Mouse (Mus musculus) liver, adult 2 months (tissue): ENCODE results near the gene Adra1d. TPM values are rescaled to one million over a fixed set of nuclear protein-coding genes. Genes with fewer than 3 reads are reported as not detected.

Experiments
- DNase-seq: peaks from one replicate; pipeline ENCODE4 v3.0.0-alpha.2; 2011; ENCODE audit warnings: low read depth, low spot score; ENCODE audit errors: extremely low read depth
- H3K27ac ChIP-seq: fragments of 200-500 bp; replicated peaks from 2 replicates; pipeline ENCODE4 v1.5.1; 2012; ENCODE audit warnings: low read depth, mild to moderate bottlenecking, control low read depth, inconsistent platforms, low read length; ENCODE audit not compliant: insufficient read depth
- H3K27me3 ChIP-seq: fragments of 200-500 bp; 2 replicates; pipeline ENCODE4 v1.6.1; 2012; ENCODE audit warnings: mild to moderate bottlenecking, moderate library complexity, low read length, inconsistent platforms; ENCODE audit not compliant: control insufficient read depth, insufficient read depth
- H3K36me3 ChIP-seq: fragments of 200-500 bp; 2 replicates; pipeline ENCODE4 v1.6.1; 2012; ENCODE audit warnings: low read length, inconsistent platforms; ENCODE audit not compliant: control insufficient read depth, insufficient read depth
- H3K4me1 ChIP-seq: fragments of 200-500 bp; 2 replicates; pipeline ENCODE4 v1.6.1; 2011; ENCODE audit warnings: low read length; ENCODE audit not compliant: control insufficient read depth, insufficient read depth
- H3K4me3 ChIP-seq: fragments of 200-500 bp; 2 replicates; pipeline ENCODE4 v1.5.1; 2011; ENCODE audit warnings: low read depth, mild to moderate bottlenecking, control low read depth, low read length, moderate library complexity; ENCODE audit not compliant: insufficient read depth
- H3K79me2 ChIP-seq: fragments of 200-500 bp; 2 replicates; pipeline ENCODE4 v1.6.1; 2012; ENCODE audit warnings: inconsistent platforms, mild to moderate bottlenecking, low read length, moderate library complexity; ENCODE audit not compliant: control insufficient read depth, insufficient read depth
- H3K9ac ChIP-seq: fragments of 200-500 bp; 2 replicates; pipeline ENCODE4 v1.6.1; 2012; ENCODE audit warnings: low read depth, mild to moderate bottlenecking, control low read depth, inconsistent platforms, low read length
- CTCF ChIP-seq: fragments of 200-500 bp; IDR thresholded peaks from 2 replicates; pipeline ENCODE4 v1.5.1; 2011; ENCODE audit warnings: low read depth, low read length, control low read depth
- POLR2A ChIP-seq: fragments of 200-500 bp; IDR thresholded peaks from 2 replicates; pipeline ENCODE4 v1.6.1; 2011; ENCODE audit warnings: low read length, control low read depth; ENCODE audit not compliant: insufficient read depth; ENCODE audit errors: extremely low read depth
- WGBS: fragments of 180-500 bp; shearing (Covaris S2); methylation state at CpG from one replicate; pipeline ENCODE4 v1.1.7; 2018; 5-methylcytosine and 5-hydroxymethylcytosine counted together
- polyA plus RNA-seq: library from polyadenylated mRNA; depleted of rRNA; stranded (reverse); fragments of >200 nt; gene quantifications from 2 replicates; pipeline ENCODE4 v1.2.3, GENCODE M21; 2012; rRNA removed
- total RNA-seq: library from RNA; depleted of rRNA; stranded (reverse); fragments of >200 nt; gene quantifications from 2 replicates; pipeline ENCODE4 v1.2.3, GENCODE M21; 2014; rRNA removed

The Adra1d gene
- total RNA-seq (not detected in 2 replicates), polyA plus RNA-seq (0.17 and 0.22 TPM in 2 replicates)

GRCm38 (mm10) chr2:131561891-131562585 lies at the start of gene Adra1d:
TSS of gene Adra1d (minus strand) at chr2:131562283.
- Histone ChIP-seq H3K9ac (no peak within 1 kb of the TSS), H3K27ac (no peak within 1 kb of the TSS), H3K4me3 (peak within 1 kb of the TSS; percentile 23; the same call in 1 of the 2 replicates), H3K4me1 (no peaks in the 10 kb centered on the region; the same call in 1 of the 2 replicates), H3K27me3 (peaks cover 23% of the 10 kb centered on the region), H3K36me3 (no peaks in the 10 kb centered on the region), H3K79me2 (no peaks in the 10 kb centered on the region)
- 3% methylated on average over 70 of the region's 82 CpGs for WGBS
- no peak for TF ChIP-seq CTCF
- no peak for TF ChIP-seq POLR2A
- no peak for DNase-seq

GRCm38 (mm10) chr2:131601881-131602280 lies 39.8 kb upstream of the Adra1d start:
- no peak for DNase-seq
- no peaks in the 10 kb centered on the region for H3K79me2 ChIP-seq
- TF ChIP-seq POLR2A (no peak), CTCF (no peak)
- no peaks in the 10 kb centered on the region for H3K27me3 ChIP-seq
- no peaks in the 10 kb centered on the region for H3K4me1 ChIP-seq
- no peaks in the 10 kb centered on the region for H3K36me3 ChIP-seq
- no peak overlapping the region for H3K27ac ChIP-seq
- H3K9ac ChIP-seq, result no peak overlapping the region
- no peak overlapping the region for H3K4me3 ChIP-seq
- 73% methylated on average over 2 of the region's 2 CpGs for WGBS

GRCm38 (mm10) chr2:131594871-131595270 lies 32.8 kb upstream of the Adra1d start:
- TF ChIP-seq CTCF (no peak), POLR2A (no peak)
- no peak overlapping the region for H3K27ac ChIP-seq
- DNase-seq, result no peak
- 84% methylated on average over 6 of the region's 6 CpGs for WGBS
- H3K36me3 ChIP-seq, result no peaks in the 10 kb centered on the region
- H3K27me3 ChIP-seq, result no peaks in the 10 kb centered on the region
- no peaks in the 10 kb centered on the region for H3K4me1 ChIP-seq
- no peak overlapping the region for H3K4me3 ChIP-seq
- no peaks in the 10 kb centered on the region for H3K79me2 ChIP-seq
- no peak overlapping the region for H3K9ac ChIP-seq

GRCm38 (mm10) chr2:131587521-131587920 lies 25.4 kb upstream of the Adra1d start:
- 71% methylated on average over 2 of the region's 2 CpGs for WGBS
- no peak overlapping the region for H3K4me3 ChIP-seq
- no peak overlapping the region for H3K27ac ChIP-seq
- TF ChIP-seq POLR2A, result no peak
- TF ChIP-seq CTCF, result no peak
- H3K27me3 ChIP-seq, result no peaks in the 10 kb centered on the region
- H3K4me1 ChIP-seq, result no peaks in the 10 kb centered on the region
- H3K36me3 ChIP-seq, result no peaks in the 10 kb centered on the region
- H3K9ac ChIP-seq, result no peak overlapping the region
- DNase-seq, result no peak
- no peaks in the 10 kb centered on the region for H3K79me2 ChIP-seq

GRCm38 (mm10) chr2:131581506-131581905 lies 19.4 kb upstream of the Adra1d start:
- no peak for DNase-seq
- H3K4me3 ChIP-seq, result no peak overlapping the region
- 79% methylated on average over 2 of the region's 2 CpGs for WGBS
- no peaks in the 10 kb centered on the region for H3K79me2 ChIP-seq
- no peaks in the 10 kb centered on the region for H3K36me3 ChIP-seq
- TF ChIP-seq POLR2A (no peak), CTCF (no peak)
- no peak overlapping the region for H3K27ac ChIP-seq
- no peak overlapping the region for H3K9ac ChIP-seq
- H3K27me3 ChIP-seq, result no peaks in the 10 kb centered on the region
- H3K4me1 ChIP-seq, result no peaks in the 10 kb centered on the region

- H3K9ac ChIP-seq, result no peak overlapping the region
Observed at GRCm38 (mm10) chr2:131562586-131563122, 571 bp upstream of the Adra1d start.

More at GRCm38 (mm10) chr2:131562586-131563122, 571 bp upstream of the Adra1d start:
- TF ChIP-seq CTCF (peak; percentile 55; the same call in 1 of the 2 replicates), POLR2A (no peak)
- H3K79me2 ChIP-seq, result no peaks in the 10 kb centered on the region
- no peak overlapping the region; the same call in 1 of the 2 replicates for H3K4me3 ChIP-seq
- no peak for DNase-seq
- peaks cover 23% of the 10 kb centered on the region for H3K27me3 ChIP-seq
- no peaks in the 10 kb centered on the region; the same call in 1 of the 2 replicates for H3K4me1 ChIP-seq
- WGBS, result 4% methylated on average over 29 of the region's 30 CpGs
- no peaks in the 10 kb centered on the region for H3K36me3 ChIP-seq
- H3K27ac ChIP-seq, result no peak overlapping the region
